Mouse (Mus musculus) forebrain, postnatal 0 days (tissue): ENCODE data around the gene Ncapd3. TPM values are rescaled to one million over a fixed set of nuclear protein-coding genes. Genes with fewer than 3 reads are reported as not detected.

ENCODE experiments used
- ATAC-seq: fragments of 200-750 bp; cut with Nextera tagmentation; 2 replicates; pipeline ENCODE4 v1.8.0; 2017; ENCODE audit warnings: mild to moderate bottlenecking, moderate library complexity
- DNase-seq: peaks from one replicate; pipeline ENCODE4 v3.0.0-alpha.2; 2015
- H3K27ac ChIP-seq: fragments of 300-500 bp; sonication (generic); 2 replicates; pipeline ENCODE4 v1.5.1; 2014; ENCODE audit warnings: low read depth, mild to moderate bottlenecking, antibody characterized with exemption, low read length, moderate library complexity, mixed read lengths
- H3K27me3 ChIP-seq: fragments of 300-500 bp; sonication (generic); 2 replicates; pipeline ENCODE4 v1.6.1; 2014; ENCODE audit warnings: mild to moderate bottlenecking, low read length, mixed read lengths; ENCODE audit not compliant: insufficient read depth
- H3K36me3 ChIP-seq: fragments of 300-500 bp; sonication (generic); 2 replicates; pipeline ENCODE4 v1.6.1; 2014; ENCODE audit warnings: mild to moderate bottlenecking, moderate library complexity; ENCODE audit not compliant: insufficient read depth
- H3K4me1 ChIP-seq: fragments of 300-500 bp; sonication (generic); 2 replicates; pipeline ENCODE4 v1.6.1; 2014; ENCODE audit warnings: antibody characterized with exemption; ENCODE audit not compliant: insufficient read depth
- H3K4me2 ChIP-seq: fragments of 300-500 bp; sonication (generic); 2 replicates; pipeline ENCODE4 v1.6.1; 2014; ENCODE audit warnings: low read depth, mild to moderate bottlenecking, moderate library complexity
- H3K4me3 ChIP-seq: fragments of 300-500 bp; sonication (generic); 2 replicates; pipeline ENCODE4 v1.5.1; 2014; ENCODE audit warnings: low read depth, low read length, mixed read lengths
- H3K9ac ChIP-seq: fragments of 300-500 bp; sonication (generic); 2 replicates; pipeline ENCODE4 v1.6.1; 2014; ENCODE audit warnings: mild to moderate bottlenecking
- H3K9me3 ChIP-seq: fragments of 300-500 bp; sonication (generic); 2 replicates; pipeline ENCODE4 v1.6.1; 2016; ENCODE audit warnings: low read length
- CTCF ChIP-seq: sonication (generic); IDR thresholded peaks from 2 replicates; pipeline ENCODE4 v1.5.1; 2016; ENCODE audit warnings: antibody characterized with exemption, control low read depth, low read depth
- WGBS: fragments of 180-500 bp; shearing (Covaris S2); extraction: QIAGEN DNeasy Blood & Tissue Kit; methylation state at CpG from one replicate; pipeline ENCODE4 v1.1.7; 2014; 5-methylcytosine and 5-hydroxymethylcytosine counted together
- polyA plus RNA-seq: library from polyadenylated mRNA; unstranded; fragments of >200 nt; fragmentation: Nextera tagmentation; extraction: Ambion mirVana; gene quantifications from 2 replicates; pipeline ENCODE4 v1.2.1, GENCODE M21; 2015
- total RNA-seq: library from RNA; depleted of rRNA; stranded (reverse); fragments of >200 nt; gene quantifications from 2 replicates; pipeline ENCODE4 v1.2.3, GENCODE M21; 2014

Gene Ncapd3
- total and polyA plus RNA-seq, 2 experiments from 2014 or later = 6.2 to 23.1 TPM

DNA sequence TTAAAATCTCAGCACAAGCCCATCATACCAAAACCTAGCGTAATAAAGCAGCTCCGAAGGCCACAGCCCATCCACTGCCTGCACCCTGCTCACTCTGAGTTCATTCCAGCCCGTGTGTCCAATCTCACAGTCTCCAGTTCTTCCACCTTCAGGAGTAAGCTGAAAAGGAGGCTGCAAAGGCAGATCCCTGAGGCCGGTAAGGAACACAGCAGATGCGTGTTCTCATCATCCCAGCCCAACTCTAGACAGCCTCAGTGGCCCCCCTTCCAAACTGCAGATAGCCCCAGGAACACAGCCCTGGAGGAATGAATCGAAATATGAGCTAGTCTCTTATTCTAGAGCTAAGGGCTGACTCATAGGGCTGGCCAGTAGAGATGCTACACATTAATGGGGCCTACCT lies 71.5 kb downstream of the Ncapd3 start:
- H3K9me3 ChIP-seq = no peaks in the 10 kb centered on the region
- peaks cover 59% of the 10 kb centered on the region for H3K36me3 ChIP-seq
- DNase-seq (no peak), ATAC-seq (no peak)
- no peaks in the 10 kb centered on the region for H3K4me1 ChIP-seq
- H3K4me2 ChIP-seq = no peak overlapping the region
- H3K27ac ChIP-seq = no peak overlapping the region
- no peak overlapping the region for H3K4me3 ChIP-seq
- 94% methylated on average over 6 of the region's 6 CpGs for WGBS
- H3K9ac ChIP-seq = no peak overlapping the region
- no peaks in the 10 kb centered on the region for H3K27me3 ChIP-seq
- no peak for TF ChIP-seq CTCF

DNA sequence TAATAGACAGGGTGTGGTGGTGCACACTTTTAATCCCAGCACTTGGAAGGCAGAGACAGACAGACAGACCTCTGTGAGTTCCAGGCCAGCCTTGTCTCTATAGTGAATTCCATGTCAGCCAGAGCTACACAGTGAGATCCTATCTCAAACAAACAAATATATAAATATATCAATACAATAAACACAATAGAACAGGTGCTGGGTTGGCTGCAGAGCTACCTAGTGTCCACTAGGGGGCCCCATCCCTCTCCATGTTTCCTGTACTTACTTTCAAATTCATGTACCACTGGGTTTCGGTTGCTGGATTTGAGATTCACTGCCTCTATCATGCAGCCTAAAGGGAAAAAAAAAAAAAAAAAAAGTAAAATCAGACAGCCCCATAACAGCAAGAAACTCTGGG lies 76.1 kb downstream of the Ncapd3 start:
- Histone ChIP-seq H3K4me1 (0 out of 2 replicates have a peak, but pooled peaks cover 10% of the 10 kb centered on the region), H3K27me3 (no peaks in the 10 kb centered on the region), H3K27ac (no peak overlapping the region), H3K4me3 (no peak overlapping the region), H3K4me2 (no peak overlapping the region), H3K9me3 (no peaks in the 10 kb centered on the region), H3K36me3 (peaks cover 26% of the 10 kb centered on the region), H3K9ac (no peak overlapping the region)
- WGBS = 9% methylated on average over 1 of the region's 1 CpGs
- TF ChIP-seq CTCF = peak; percentile 82
- ATAC-seq = peak; percentile 59
- peak; percentile 77 for DNase-seq

DNA sequence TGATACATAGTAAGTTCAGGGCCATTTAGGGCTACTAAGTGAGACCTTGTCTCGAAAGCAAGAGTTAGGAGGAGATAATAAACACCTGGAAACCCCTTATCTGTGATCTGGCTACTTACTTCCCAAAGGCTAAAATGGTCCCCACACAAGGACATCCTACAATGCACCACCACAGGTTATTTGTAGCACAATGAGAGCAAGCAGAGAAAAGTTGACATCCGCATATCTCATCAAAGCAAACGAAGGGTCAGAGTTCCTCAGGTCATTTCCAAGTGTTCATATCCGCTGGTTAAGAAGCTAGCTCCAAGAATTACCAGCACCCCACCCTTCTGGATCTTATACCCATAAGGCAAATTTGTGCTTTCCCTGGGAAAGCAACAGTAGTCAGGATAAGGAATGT lies 78.5 kb downstream of the Ncapd3 start:
- Histone ChIP-seq H3K27me3 (no peaks in the 10 kb centered on the region), H3K9me3 (no peaks in the 10 kb centered on the region), H3K36me3 (peaks cover 11% of the 10 kb centered on the region), H3K27ac (no peak overlapping the region), H3K4me3 (no peak overlapping the region), H3K9ac (no peak overlapping the region), H3K4me1 (0 out of 2 replicates have a peak, but pooled peaks cover 10% of the 10 kb centered on the region), H3K4me2 (no peak overlapping the region)
- DNase-seq (no peak), ATAC-seq (no peak)
- WGBS = 92% methylated on average over 4 of the region's 4 CpGs
- TF ChIP-seq CTCF = no peak

DNA sequence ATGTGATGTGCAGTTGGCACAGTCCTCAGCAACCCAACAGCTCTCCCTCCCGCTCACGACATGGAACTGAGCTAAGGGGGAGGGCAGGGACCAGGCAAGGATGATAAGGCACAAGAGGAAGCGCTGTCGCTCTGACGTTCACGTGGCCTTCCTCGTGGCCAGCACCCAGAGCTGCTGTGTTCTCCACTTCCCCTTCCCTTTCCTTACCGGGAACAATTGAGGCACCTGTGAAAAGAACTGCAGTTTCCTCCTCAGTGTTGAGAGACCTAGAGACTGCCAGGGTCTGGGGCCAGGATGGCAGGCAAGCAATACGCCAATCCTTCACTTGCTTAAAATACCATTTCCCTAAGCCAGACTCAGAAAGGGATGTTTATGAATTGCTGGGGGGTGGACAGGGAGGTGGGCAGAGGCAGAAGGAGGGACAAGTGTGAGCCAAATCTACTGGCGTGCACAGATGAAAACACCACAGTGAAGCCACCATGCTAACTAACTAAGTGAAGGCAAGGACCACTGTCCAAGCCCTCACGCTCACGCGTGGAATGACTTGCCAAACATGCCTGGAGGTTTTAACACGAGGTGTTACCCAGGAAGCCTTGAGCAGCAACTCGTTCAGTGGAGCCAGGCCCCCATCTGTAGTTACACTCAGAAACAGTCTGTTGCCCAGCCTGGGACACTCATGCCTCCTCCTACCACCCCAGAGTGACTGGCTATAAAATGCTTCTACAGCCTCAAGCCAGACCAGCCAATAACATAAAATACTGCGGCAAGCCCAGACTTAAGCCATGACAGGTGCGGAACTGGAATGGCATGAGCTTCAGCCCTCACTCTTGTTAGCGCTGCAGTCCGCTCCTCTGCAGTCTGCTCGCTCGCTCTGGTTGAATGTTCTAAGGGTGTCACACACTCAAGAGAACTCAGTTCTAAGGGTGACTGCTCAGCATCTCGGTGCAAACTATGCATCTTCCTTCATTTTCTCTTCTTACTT lies 79.8 kb downstream of the Ncapd3 start:
- WGBS = 57% methylated on average over 22 of the region's 22 CpGs
- ATAC-seq (peak; percentile 42), DNase-seq (peak; percentile 24)
- Histone ChIP-seq H3K36me3 (0 out of 2 replicates have a peak, but pooled peaks cover 3% of the 10 kb centered on the region), H3K27ac (peak overlapping the region; percentile 60), H3K9me3 (no peaks in the 10 kb centered on the region), H3K4me3 (no peak overlapping the region), H3K4me1 (0 out of 2 replicates have a peak, but pooled peaks cover 10% of the 10 kb centered on the region), H3K27me3 (no peaks in the 10 kb centered on the region), H3K9ac (no peak overlapping the region), H3K4me2 (no peak overlapping the region)
- TF ChIP-seq CTCF = no peak

DNA sequence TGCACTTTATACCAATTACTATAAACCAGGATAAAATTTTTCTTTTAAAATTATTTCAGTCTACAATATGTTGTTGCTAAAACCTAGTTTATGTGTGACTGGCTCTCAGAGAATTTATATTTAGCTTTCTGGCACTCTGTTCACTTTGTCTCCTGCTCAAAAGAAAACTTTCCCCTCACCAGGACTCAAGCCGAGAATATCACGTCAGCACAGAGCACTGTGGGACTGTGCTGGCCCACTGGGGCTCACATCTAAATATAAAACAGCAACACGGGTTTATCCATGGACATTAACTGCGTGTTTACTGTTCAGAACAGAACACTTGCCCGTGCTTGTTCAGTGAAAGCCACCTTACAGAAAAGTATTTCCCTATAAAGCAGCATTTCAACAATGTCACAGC lies 80.7 kb downstream of the Ncapd3 start:
- Histone ChIP-seq H3K4me2 (no peak overlapping the region), H3K9me3 (no peaks in the 10 kb centered on the region), H3K9ac (no peak overlapping the region), H3K36me3 (no peaks in the 10 kb centered on the region), H3K27ac (no peak overlapping the region), H3K4me1 (0 out of 2 replicates have a peak, but pooled peaks cover 10% of the 10 kb centered on the region), H3K4me3 (no peak overlapping the region), H3K27me3 (no peaks in the 10 kb centered on the region)
- 48% methylated on average over 5 of the region's 5 CpGs for WGBS
- ATAC-seq (no peak), DNase-seq (no peak)
- TF ChIP-seq CTCF = no peak

DNA sequence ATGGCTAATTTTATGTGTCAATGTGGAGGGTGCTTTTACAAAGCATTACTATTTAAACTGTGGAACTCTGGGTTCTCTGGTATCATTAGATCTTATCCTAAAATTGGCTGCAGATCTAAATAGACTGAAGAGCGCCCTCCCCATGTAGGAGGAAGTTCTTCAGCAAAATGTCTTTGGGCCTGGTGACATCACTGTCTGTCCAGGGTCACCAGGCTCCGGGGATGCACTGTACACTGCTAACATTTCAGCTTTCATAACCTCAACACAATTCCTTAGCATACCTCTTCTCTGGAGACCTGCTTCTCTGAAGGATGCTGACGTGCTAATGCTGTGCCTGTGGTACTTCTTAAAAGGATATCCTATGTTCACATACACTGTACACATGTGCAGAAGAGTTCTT lies 81.8 kb downstream of the Ncapd3 start:
- WGBS = 93% methylated on average over 3 of the region's 3 CpGs
- Histone ChIP-seq H3K9ac (no peak overlapping the region), H3K4me2 (no peak overlapping the region), H3K36me3 (no peaks in the 10 kb centered on the region), H3K27me3 (no peaks in the 10 kb centered on the region), H3K4me1 (0 out of 2 replicates have a peak, but pooled peaks cover 10% of the 10 kb centered on the region), H3K27ac (no peak overlapping the region), H3K4me3 (no peak overlapping the region), H3K9me3 (no peaks in the 10 kb centered on the region)
- DNase-seq = no peak
- no peak for ATAC-seq
- no peak for TF ChIP-seq CTCF

DNA sequence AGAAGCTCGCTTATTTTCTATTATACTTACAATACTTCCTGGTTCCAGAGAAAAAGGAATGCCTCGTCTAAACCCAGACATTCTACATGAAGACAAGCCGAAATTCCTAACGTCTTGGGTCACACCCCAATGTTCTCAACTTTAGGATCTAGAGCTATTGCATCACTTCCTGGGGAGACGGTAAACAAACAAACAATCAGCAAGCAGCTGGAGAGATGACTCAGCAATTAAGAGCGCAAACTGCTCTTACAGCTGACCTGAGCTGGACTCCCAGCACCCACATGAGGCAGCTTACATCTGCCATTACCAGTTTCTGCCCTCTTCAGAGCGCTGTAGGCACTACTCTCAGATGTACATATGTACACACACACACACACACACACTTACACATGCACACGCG lies 91.3 kb downstream of the Ncapd3 start:
- Histone ChIP-seq H3K27ac (no peak overlapping the region), H3K27me3 (no peaks in the 10 kb centered on the region), H3K4me3 (no peak overlapping the region), H3K9me3 (no peaks in the 10 kb centered on the region), H3K36me3 (no peaks in the 10 kb centered on the region), H3K4me2 (no peak overlapping the region), H3K4me1 (no peaks in the 10 kb centered on the region; the same call in 1 of the 2 replicates), H3K9ac (no peak overlapping the region)
- 85% methylated on average over 9 of the region's 9 CpGs for whole genome bisulfite sequencing
- no peak for TF ChIP-seq CTCF
- DNase-seq = no peak
- ATAC-seq = no peak
